Mouse (Mus musculus): ENCODE data around the gene Otud4. TPM values are rescaled to one million over a fixed set of nuclear protein-coding genes. Genes with fewer than 3 reads are reported as not detected.

Otud4 gene
- polyA plus RNA-seq, 2 experiments = 20.9 to 26.2 TPM

DNA sequence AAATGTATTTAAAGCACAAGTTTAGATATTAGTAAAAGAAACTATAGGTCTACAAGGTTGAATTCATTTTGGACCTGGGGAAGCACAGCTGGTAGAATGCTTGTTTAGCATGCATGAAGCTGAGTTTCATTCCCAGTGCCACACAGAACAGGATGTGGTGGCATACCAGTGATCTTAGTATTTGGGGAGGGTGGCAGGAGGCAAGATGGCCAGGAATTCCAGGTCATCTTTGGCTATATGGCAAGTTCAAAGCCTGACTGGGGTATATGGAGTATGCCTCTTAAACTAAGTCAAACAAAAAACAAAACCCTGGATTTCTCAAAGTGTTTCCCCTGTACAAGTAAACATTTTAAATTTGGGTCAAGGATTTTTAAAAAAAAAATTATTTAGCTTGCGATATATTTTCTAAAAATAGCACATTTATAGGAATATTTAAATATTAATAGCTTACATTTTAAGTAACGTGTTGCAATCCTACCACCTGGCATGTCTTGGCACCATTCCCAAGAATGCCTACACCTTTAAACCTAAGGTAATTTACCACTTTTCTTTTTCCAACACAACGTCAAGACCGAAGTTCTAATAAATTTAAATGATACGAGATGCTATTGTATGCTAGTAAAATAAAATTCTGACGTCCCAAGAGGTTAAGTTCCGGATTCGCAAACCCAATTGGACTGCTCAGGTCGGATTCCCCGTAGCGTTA, 1.3 kb upstream of the Otud4 start:
- peak; percentile 53 for DNase-seq (ENCODE audit: low spot score)
- peaks cover 23% of the 10 kb centered on the region for H3K4me1 ChIP-seq (ENCODE audit: control insufficient read depth, insufficient read depth, low read length)
- no peak for TF ChIP-seq POLR2A (IDR thresholded peaks at IDR 0.05; ENCODE audit: borderline replicate concordance, extremely low read depth, insufficient read depth, insufficient read length)
- H3K4me3 ChIP-seq (replicated peaks; ENCODE audit: low read length) = peak overlapping the region; percentile 88
- no peaks in the 10 kb centered on the region for H3K27me3 ChIP-seq (ENCODE audit: control insufficient read depth, insufficient read depth, low read length)
- no peak for ATAC-seq (ENCODE audit: low FRiP score, low read depth)
- H3K4me2 ChIP-seq (replicated peaks; ENCODE audit: low read depth, low read length, severe bottlenecking) = peak overlapping the region; percentile 82
- peak overlapping the region; percentile 85 for H3K9ac ChIP-seq (ENCODE audit: low read depth, low read length, severe bottlenecking)
- H3K9me3 ChIP-seq (ENCODE audit: control insufficient read depth, low read length) = no peaks in the 10 kb centered on the region
- no peaks in the 10 kb centered on the region for H3K36me3 ChIP-seq (ENCODE audit: control insufficient read depth, insufficient read depth, low read length)
- WGBS = 3% methylated on average over 11 of the region's 11 CpGs
- peak overlapping the region; percentile 93 for H3K27ac ChIP-seq (replicated peaks; ENCODE audit: low read depth, low read length)

DNA sequence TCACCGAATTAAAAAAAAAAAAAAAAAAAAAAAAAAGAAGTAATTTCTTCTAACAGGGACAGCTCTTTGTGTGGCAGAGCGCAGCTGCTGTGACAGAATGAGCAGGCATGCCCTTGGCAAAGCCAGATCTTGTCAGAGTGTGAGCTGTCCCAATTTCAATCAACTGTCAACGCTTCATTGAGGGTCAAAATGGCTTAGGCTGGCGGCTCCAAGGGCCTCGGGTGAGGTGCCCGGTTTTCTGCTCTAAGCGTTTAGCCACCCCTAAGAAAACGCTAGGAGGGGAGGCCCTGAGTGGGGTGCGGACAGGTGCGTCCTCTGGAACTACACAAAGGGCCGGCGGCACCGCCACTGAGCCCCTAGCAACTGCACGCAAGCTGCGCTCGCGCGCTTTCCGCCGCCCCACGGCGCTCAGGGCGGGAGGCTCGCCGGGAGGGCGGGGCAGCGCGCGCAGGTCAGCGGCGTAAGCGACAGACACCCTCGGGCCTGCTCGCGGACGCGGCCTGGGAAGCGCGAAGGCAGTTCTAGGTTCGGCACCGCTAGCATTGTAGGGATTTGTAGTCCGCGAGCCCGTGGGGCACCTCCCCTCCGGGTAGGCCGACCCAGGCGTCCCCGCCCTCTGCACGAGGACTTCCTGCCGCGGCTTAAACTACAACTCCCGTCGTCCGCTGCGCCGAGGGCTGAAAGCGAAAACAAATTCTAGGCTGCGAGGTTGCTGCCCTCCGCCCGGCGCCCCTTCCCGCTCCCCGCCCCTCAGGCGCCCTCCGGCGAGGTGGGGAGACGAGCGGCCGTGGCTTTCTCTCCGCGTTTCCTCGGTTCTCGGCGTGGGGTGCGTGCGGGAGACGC, 490 bp upstream of the Otud4 start:
- Histone ChIP-seq H3K4me2 (replicated peaks; ENCODE audit: low read depth, low read length, severe bottlenecking) (peak overlapping the region; percentile 82), H3K9ac (ENCODE audit: low read depth, low read length, severe bottlenecking) (peak overlapping the region; percentile 85), H3K27ac (replicated peaks; ENCODE audit: low read depth, low read length) (peak overlapping the region; percentile 93), H3K4me3 (replicated peaks; ENCODE audit: low read length) (peak overlapping the region; percentile 88), H3K36me3 (ENCODE audit: control insufficient read depth, insufficient read depth, low read length) (peaks cover under 1% of the 10 kb centered on the region; the same call in 1 of the 2 replicates), H3K27me3 (ENCODE audit: control insufficient read depth, insufficient read depth, low read length) (no peaks in the 10 kb centered on the region), H3K9me3 (ENCODE audit: control insufficient read depth, low read length) (no peaks in the 10 kb centered on the region), H3K4me1 (ENCODE audit: control insufficient read depth, insufficient read depth, low read length) (peaks cover 26% of the 10 kb centered on the region)
- DNase-seq (ENCODE audit: low spot score) (peak; percentile 98), ATAC-seq (ENCODE audit: low FRiP score, low read depth) (peak; percentile 99)
- WGBS = 1% methylated on average over 37 of the region's 77 CpGs
- peak; percentile 90; the same call in 1 of the 2 replicates for TF ChIP-seq POLR2A (IDR thresholded peaks at IDR 0.05; ENCODE audit: borderline replicate concordance, extremely low read depth, insufficient read depth, insufficient read length)

GRCm38 (mm10) chr8:79641119-79641518, 1.7 kb downstream of the Otud4 start:
- no peak for TF ChIP-seq POLR2A (IDR thresholded peaks at IDR 0.05; ENCODE audit: borderline replicate concordance, extremely low read depth, insufficient read depth, insufficient read length)
- 13% methylated on average over 1 of the region's 1 CpGs for WGBS
- no peaks in the 10 kb centered on the region for H3K9me3 ChIP-seq (ENCODE audit: control insufficient read depth, low read length)
- no peak overlapping the region for H3K27ac ChIP-seq (replicated peaks; ENCODE audit: low read depth, low read length)
- H3K36me3 ChIP-seq (ENCODE audit: control insufficient read depth, insufficient read depth, low read length) = peaks cover 15% of the 10 kb centered on the region
- DNase-seq (ENCODE audit: low spot score) (no peak), ATAC-seq (ENCODE audit: low FRiP score, low read depth) (no peak)
- H3K4me3 ChIP-seq (replicated peaks; ENCODE audit: low read length) = peak overlapping the region; percentile 88
- no peak overlapping the region for H3K9ac ChIP-seq (ENCODE audit: low read depth, low read length, severe bottlenecking)
- H3K4me2 ChIP-seq (replicated peaks; ENCODE audit: low read depth, low read length, severe bottlenecking) = peak overlapping the region; percentile 71
- H3K27me3 ChIP-seq (ENCODE audit: control insufficient read depth, insufficient read depth, low read length) = no peaks in the 10 kb centered on the region
- peaks cover 26% of the 10 kb centered on the region for H3K4me1 ChIP-seq (ENCODE audit: control insufficient read depth, insufficient read depth, low read length)

DNA sequence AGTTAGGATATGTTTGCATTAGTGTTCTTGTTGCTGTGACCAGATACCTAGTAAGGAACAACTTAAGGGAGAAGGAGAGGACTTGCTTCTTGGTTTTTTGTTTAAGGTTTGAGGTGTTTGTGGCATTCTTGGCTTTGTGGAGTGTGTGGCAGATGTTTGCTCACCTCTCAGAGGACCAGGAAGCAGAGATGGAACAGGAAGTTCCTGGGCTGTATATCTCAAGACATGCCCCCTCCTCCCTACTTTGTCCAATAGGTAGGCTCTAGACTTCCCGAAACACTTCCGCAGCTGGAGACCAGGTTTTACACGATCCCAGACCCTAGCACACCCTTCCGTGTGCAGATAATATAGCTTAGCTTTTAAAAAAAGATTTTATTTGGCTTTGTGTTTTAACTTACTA, 10.2 kb downstream of the Otud4 start:
- peaks cover 45% of the 10 kb centered on the region for H3K36me3 ChIP-seq (ENCODE audit: control insufficient read depth, insufficient read depth, low read length)
- WGBS = 72% methylated on average over 4 of the region's 4 CpGs

DNA sequence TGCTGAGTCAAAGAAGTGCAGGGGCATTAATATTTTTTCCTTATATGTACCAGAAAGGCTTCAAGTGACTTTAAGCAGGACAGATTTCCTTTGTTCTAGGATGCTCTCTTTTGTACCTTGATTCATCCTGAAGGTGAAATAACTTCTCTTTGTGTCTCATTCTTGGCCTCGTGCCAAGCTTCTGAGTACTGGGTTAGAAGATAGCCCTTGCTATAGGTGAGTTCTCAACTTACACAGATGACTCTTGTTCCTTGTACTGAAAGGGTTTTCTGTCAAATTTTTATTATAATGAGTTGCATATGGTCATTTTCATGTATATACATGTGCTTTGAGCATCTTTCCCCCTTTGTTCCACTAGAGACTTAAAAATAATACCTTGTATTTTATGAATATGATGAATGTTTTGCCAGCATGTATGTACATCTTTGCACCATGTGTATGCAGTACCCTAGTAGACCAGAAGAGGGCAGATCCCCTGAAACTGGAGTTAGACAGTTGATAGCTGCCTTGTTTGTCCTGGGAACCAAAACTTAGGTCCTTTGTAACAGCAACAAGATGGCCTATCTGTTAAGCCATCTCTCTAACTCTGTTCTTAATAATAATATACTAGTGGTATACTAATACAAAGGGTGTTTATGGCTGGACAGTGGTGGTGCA, 10.9 kb downstream of the Otud4 start:
- no peak overlapping the region for H3K9ac ChIP-seq (ENCODE audit: low read depth, low read length, severe bottlenecking)
- peaks cover 50% of the 10 kb centered on the region for H3K36me3 ChIP-seq (ENCODE audit: control insufficient read depth, insufficient read depth, low read length)
- DNase-seq (ENCODE audit: low spot score) = no peak
- H3K27me3 ChIP-seq (ENCODE audit: control insufficient read depth, insufficient read depth, low read length) = no peaks in the 10 kb centered on the region
- no peak overlapping the region for H3K4me3 ChIP-seq (replicated peaks; ENCODE audit: low read length)
- ATAC-seq (ENCODE audit: low FRiP score, low read depth) = no peak
- no peak overlapping the region for H3K27ac ChIP-seq (replicated peaks; ENCODE audit: low read depth, low read length)
- H3K9me3 ChIP-seq (ENCODE audit: control insufficient read depth, low read length) = no peaks in the 10 kb centered on the region
- H3K4me1 ChIP-seq (ENCODE audit: control insufficient read depth, insufficient read depth, low read length) = peaks cover 3% of the 10 kb centered on the region; the same call in 1 of the 2 replicates
- WGBS = 80% methylated on average over 1 of the region's 1 CpGs
- H3K4me2 ChIP-seq (replicated peaks; ENCODE audit: low read depth, low read length, severe bottlenecking) = no peak overlapping the region
- no peak for TF ChIP-seq POLR2A (IDR thresholded peaks at IDR 0.05; ENCODE audit: borderline replicate concordance, extremely low read depth, insufficient read depth, insufficient read length)

More for the DNA sequence above, 10.2 kb downstream of the Otud4 start:
- Histone ChIP-seq H3K27me3 (ENCODE audit: control insufficient read depth, insufficient read depth, low read length) (no peaks in the 10 kb centered on the region), H3K4me1 (ENCODE audit: control insufficient read depth, insufficient read depth, low read length) (peaks cover 3% of the 10 kb centered on the region; the same call in 1 of the 2 replicates), H3K4me3 (replicated peaks; ENCODE audit: low read length) (no peak overlapping the region), H3K9me3 (ENCODE audit: control insufficient read depth, low read length) (no peaks in the 10 kb centered on the region), H3K9ac (ENCODE audit: low read depth, low read length, severe bottlenecking) (no peak overlapping the region), H3K27ac (replicated peaks; ENCODE audit: low read depth, low read length) (no peak overlapping the region), H3K4me2 (replicated peaks; ENCODE audit: low read depth, low read length, severe bottlenecking) (no peak overlapping the region)
- ATAC-seq (ENCODE audit: low FRiP score, low read depth) (no peak), DNase-seq (ENCODE audit: low spot score) (no peak)
- no peak for TF ChIP-seq POLR2A (IDR thresholded peaks at IDR 0.05; ENCODE audit: borderline replicate concordance, extremely low read depth, insufficient read depth, insufficient read length)
